Mouse (Mus musculus) intestine, embryonic 14.5 days (tissue): Measurements from ENCODE around the gene Sipa1l3. TPM values are rescaled to one million over a fixed set of nuclear protein-coding genes. Genes with fewer than 3 reads are reported as not detected.

ENCODE experiments used
- ATAC-seq: fragments of 200-750 bp; cut with Nextera tagmentation; replicated peaks from 2 replicates; pipeline ENCODE4 v1.8.0; 2017; ENCODE audit warnings: low read depth, moderate number of reproducible peaks, moderate TSS enrichment, moderate library complexity; ENCODE audit not compliant: low FRiP score, low TSS enrichment
- DNase-seq: peaks from one replicate; pipeline ENCODE4 v3.0.0-alpha.2; 2018; ENCODE audit warnings: low spot score
- H3K27ac ChIP-seq: fragments of 300-500 bp; sonication (generic); 2 replicates; pipeline ENCODE4 v1.5.1; 2014; ENCODE audit warnings: low read depth, mild to moderate bottlenecking, control low read depth
- H3K27me3 ChIP-seq: fragments of 300-500 bp; sonication (generic); replicated peaks from 2 replicates; pipeline ENCODE4 v1.6.1; 2014; ENCODE audit warnings: low read length, control low read depth; ENCODE audit not compliant: control insufficient read depth, insufficient read depth
- H3K36me3 ChIP-seq: fragments of 300-500 bp; sonication (generic); 2 replicates; pipeline ENCODE4 v1.6.1; 2014; ENCODE audit warnings: low read length, control low read depth; ENCODE audit not compliant: control insufficient read depth, insufficient read depth
- H3K4me1 ChIP-seq: fragments of 300-500 bp; sonication (generic); replicated peaks from 2 replicates; pipeline ENCODE4 v1.6.1; 2014; ENCODE audit warnings: low read length, control low read depth, mixed read lengths; ENCODE audit not compliant: control insufficient read depth, insufficient read depth
- H3K4me2 ChIP-seq: fragments of 300-500 bp; sonication (generic); 2 replicates; pipeline ENCODE4 v1.6.1; 2014; ENCODE audit warnings: low read length
- H3K4me3 ChIP-seq: fragments of 300-500 bp; sonication (generic); 2 replicates; pipeline ENCODE4 v1.5.1; 2014; ENCODE audit warnings: low read depth, low read length, control low read depth, mixed read lengths
- H3K9ac ChIP-seq: fragments of 300-500 bp; sonication (generic); 2 replicates; pipeline ENCODE4 v1.6.1; 2014; ENCODE audit warnings: mild to moderate bottlenecking, low read length
- H3K9me3 ChIP-seq: fragments of 300-500 bp; sonication (generic); 2 replicates; pipeline ENCODE4 v1.6.1; 2016; ENCODE audit warnings: low read length, control low read depth; ENCODE audit not compliant: control insufficient read depth
- WGBS: fragments of 180-500 bp; shearing (Covaris S2); extraction: QIAGEN DNeasy Blood & Tissue Kit; methylation state at CpG from one replicate; pipeline ENCODE4 v1.1.7; 2014; 5-methylcytosine and 5-hydroxymethylcytosine counted together
- polyA plus RNA-seq: library from polyadenylated mRNA; unstranded; fragments of >200 nt; fragmentation: Nextera tagmentation; extraction: Ambion mirVana; gene quantifications from 2 replicates; pipeline ENCODE4 v1.2.1, GENCODE M21; 2014

Gene Sipa1l3
- polyA plus RNA-seq, 1 experiment from 2014 or later: 22.5 TPM

DNA sequence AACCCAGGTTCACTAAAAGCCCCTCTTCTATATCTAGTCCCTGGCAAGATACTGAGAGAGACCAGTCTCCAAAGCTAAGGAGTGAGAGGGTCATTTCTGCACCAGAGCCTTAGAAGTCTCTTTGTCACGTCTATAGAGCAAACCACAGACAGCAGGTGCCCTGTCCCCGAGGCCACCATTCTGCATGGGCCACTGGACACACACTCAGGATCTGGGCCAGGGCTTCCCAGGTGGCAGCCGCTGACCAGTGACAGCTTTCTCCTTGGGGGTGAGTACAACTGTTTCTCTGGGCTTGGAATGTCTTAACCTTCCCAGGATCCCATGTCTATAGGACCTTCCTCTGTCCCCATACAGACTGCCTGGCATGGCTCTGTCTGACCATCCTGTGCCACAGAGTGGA, 55.6 kb downstream of the Sipa1l3 start:
- no peak overlapping the region for H3K4me2 ChIP-seq
- no peaks in the 10 kb centered on the region for H3K9me3 ChIP-seq
- no peak overlapping the region for H3K9ac ChIP-seq
- no peak overlapping the region for H3K27ac ChIP-seq
- no peak for DNase-seq
- H3K36me3 ChIP-seq: no peaks in the 10 kb centered on the region
- no peak for ATAC-seq
- WGBS: 90% methylated on average over 3 of the region's 3 CpGs
- no peaks in the 10 kb centered on the region for H3K27me3 ChIP-seq
- H3K4me3 ChIP-seq: no peak overlapping the region
- peaks cover 7% of the 10 kb centered on the region for H3K4me1 ChIP-seq

- H3K27me3 ChIP-seq: no peaks in the 10 kb centered on the region
- ATAC-seq (no peak), DNase-seq (no peak)
- no peak overlapping the region for H3K9ac ChIP-seq
- no peak overlapping the region for H3K27ac ChIP-seq
- no peak overlapping the region for H3K4me2 ChIP-seq
- H3K9me3 ChIP-seq: no peaks in the 10 kb centered on the region
- no peak overlapping the region for H3K4me3 ChIP-seq
- H3K36me3 ChIP-seq: no peaks in the 10 kb centered on the region
- 82% methylated on average over 5 of the region's 5 CpGs for WGBS
- peaks cover 11% of the 10 kb centered on the region for H3K4me1 ChIP-seq
Observed at GRCm38 (mm10) chr7:29462178-29462577, 56.3 kb downstream of the Sipa1l3 start.

DNA sequence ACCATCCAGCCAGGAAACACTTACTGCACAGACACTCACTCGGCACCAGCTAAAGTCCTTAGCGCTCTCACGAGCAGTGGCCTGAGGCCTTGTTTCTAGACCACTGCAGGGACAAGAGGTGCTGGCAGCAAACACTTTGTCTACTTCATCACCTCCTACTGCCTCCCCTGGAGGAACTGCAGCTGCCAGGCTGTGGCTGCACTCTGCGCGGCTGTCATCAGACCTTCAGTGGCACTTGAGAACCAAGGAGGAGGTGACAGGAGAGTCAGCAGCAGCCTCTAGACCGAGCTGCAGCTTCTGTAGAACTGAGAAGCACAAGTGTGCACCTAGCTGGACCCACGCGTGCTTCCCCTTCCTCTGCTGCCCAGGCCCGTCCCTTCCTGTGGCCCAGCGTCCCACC, 56.9 kb downstream of the Sipa1l3 start:
- H3K9me3 ChIP-seq: no peaks in the 10 kb centered on the region
- H3K27ac ChIP-seq: no peak overlapping the region
- DNase-seq (no peak), ATAC-seq (no peak)
- H3K27me3 ChIP-seq: no peaks in the 10 kb centered on the region
- no peaks in the 10 kb centered on the region for H3K36me3 ChIP-seq
- H3K4me2 ChIP-seq: no peak overlapping the region
- 83% methylated on average over 10 of the region's 10 CpGs for WGBS
- no peak overlapping the region for H3K4me3 ChIP-seq
- peaks cover 11% of the 10 kb centered on the region for H3K4me1 ChIP-seq
- no peak overlapping the region for H3K9ac ChIP-seq

DNA sequence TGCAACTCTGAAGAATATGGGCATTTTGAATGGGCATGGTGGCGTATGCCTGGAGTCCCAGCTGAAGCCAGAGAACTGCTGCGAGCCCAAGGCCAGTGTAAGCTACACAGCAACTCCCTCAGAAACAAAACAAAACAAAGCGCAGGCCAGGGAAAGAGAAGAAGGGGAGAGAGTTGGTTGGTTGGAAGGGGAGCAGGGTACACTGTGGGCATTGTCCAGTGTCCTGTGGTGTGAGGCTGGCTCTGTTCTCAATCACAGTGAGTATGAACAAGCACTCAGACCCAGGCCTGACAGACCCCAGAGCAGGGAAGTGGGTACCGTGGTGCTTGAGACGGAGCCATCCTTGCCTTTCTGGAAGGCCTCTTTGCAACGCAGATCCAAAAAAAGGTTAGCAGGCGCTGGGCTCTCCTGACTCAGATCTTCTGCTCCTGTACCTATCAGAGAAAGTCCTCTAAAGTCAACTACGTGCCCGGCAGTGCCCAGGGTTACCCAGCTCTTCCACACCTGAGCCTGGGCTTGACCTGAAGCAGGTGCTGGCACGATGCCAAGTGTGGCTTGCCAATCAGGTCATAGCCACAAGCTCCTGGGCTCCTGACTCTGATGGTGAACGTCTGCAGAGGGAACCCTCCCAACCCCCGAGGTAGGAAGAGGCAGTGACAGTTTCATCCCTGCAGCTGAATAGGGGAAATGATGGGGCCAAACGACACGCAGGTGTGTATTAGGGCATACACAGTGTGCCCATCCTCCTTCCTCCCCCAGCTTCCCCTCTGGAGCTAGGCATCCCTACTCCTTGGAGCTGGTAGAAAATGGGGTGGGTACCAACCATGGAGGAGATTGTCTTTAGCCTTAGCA, 59.3 kb downstream of the Sipa1l3 start:
- no peak overlapping the region for H3K27ac ChIP-seq
- H3K9me3 ChIP-seq: no peaks in the 10 kb centered on the region
- H3K9ac ChIP-seq: no peak overlapping the region
- H3K4me1 ChIP-seq: peaks cover 15% of the 10 kb centered on the region
- no peaks in the 10 kb centered on the region for H3K27me3 ChIP-seq
- H3K4me2 ChIP-seq: no peak overlapping the region
- DNase-seq: no peak
- no peak for ATAC-seq
- no peak overlapping the region for H3K4me3 ChIP-seq
- H3K36me3 ChIP-seq: no peaks in the 10 kb centered on the region
- 79% methylated on average over 14 of the region's 14 CpGs for WGBS

- Histone ChIP-seq H3K36me3 (no peaks in the 10 kb centered on the region), H3K9ac (no peak overlapping the region), H3K4me3 (no peak overlapping the region), H3K4me2 (no peak overlapping the region), H3K27me3 (no peaks in the 10 kb centered on the region), H3K27ac (peak overlapping the region; percentile 38; the same call in 1 of the 2 replicates), H3K9me3 (no peaks in the 10 kb centered on the region), H3K4me1 (peaks cover 28% of the 10 kb centered on the region)
- 34% methylated on average over 6 of the region's 6 CpGs for WGBS
- no peak for DNase-seq
- no peak for ATAC-seq
Observed at GRCm38 (mm10) chr7:29457772-29458171, 60.7 kb downstream of the Sipa1l3 start.

- Histone ChIP-seq H3K27ac (no peak overlapping the region), H3K36me3 (no peaks in the 10 kb centered on the region), H3K9me3 (no peaks in the 10 kb centered on the region), H3K27me3 (no peaks in the 10 kb centered on the region), H3K4me2 (no peak overlapping the region), H3K4me3 (no peak overlapping the region), H3K4me1 (peaks cover 39% of the 10 kb centered on the region), H3K9ac (no peak overlapping the region)
- ATAC-seq (no peak), DNase-seq (no peak)
- 83% methylated on average over 9 of the region's 9 CpGs for WGBS
Observed at GRCm38 (mm10) chr7:29456716-29457115, 61.7 kb downstream of the Sipa1l3 start.

DNA sequence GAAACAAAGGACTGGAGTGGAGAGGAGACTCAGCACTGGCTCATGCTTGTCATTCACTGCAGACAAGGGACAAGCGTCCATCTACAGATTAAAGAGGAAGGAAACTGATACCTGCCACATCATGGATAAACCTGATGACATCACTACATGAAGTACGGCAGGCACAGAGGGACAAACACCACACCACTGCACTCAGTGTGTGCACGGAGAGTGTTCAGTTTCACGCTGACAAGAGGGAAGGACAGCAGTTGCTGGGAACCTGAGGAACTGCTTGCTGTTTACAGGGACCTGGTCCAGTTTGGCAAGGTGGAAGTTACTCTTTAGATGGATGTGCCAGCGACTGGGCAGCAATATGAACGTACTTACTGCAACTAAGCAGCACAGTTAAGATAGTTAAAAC, 62.9 kb downstream of the Sipa1l3 start:
- Histone ChIP-seq H3K27ac (0 out of 2 replicates have a peak overlapping the region, but pooled peaks have one; percentile 18), H3K9ac (no peak overlapping the region), H3K4me3 (no peak overlapping the region), H3K27me3 (no peaks in the 10 kb centered on the region), H3K36me3 (no peaks in the 10 kb centered on the region), H3K4me1 (peaks cover 39% of the 10 kb centered on the region), H3K9me3 (no peaks in the 10 kb centered on the region), H3K4me2 (no peak overlapping the region)
- DNase-seq (no peak), ATAC-seq (no peak)
- 80% methylated on average over 6 of the region's 6 CpGs for WGBS

DNA sequence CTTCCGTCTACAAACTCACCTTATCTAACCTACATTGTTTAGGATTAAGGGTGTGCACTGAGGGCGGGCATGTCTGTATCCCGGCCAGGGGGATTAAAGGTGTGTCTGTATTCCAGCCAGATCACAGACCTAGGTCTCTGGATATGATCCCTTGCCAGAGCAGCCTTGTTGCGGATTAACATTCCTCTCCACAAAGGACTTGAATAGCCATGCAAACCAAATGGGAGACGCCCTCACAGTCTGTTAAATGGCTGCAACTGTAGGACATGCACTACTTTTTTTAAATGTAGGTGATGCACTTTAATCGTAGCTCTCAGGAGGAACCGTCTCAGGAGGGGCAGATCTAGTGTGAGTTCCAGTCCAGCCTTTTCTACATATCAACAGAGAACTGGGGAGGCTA, 63.5 kb downstream of the Sipa1l3 start:
- Histone ChIP-seq H3K27me3 (no peaks in the 10 kb centered on the region), H3K36me3 (no peaks in the 10 kb centered on the region)

More for the DNA sequence above, 63.5 kb downstream of the Sipa1l3 start:
- no peak overlapping the region for H3K4me2 ChIP-seq
- H3K9ac ChIP-seq: no peak overlapping the region
- ATAC-seq: no peak
- peak overlapping the region; percentile 88; the same call in 1 of the 2 replicates for H3K27ac ChIP-seq
- no peak overlapping the region for H3K4me3 ChIP-seq
- peaks cover 39% of the 10 kb centered on the region for H3K4me1 ChIP-seq
- no peak for DNase-seq
- H3K9me3 ChIP-seq: no peaks in the 10 kb centered on the region
- 70% methylated on average over 7 of the region's 7 CpGs for WGBS
